Mouse (Mus musculus): ENCODE measurements around the gene Rbfox1.

Gene Rbfox1

DNA sequence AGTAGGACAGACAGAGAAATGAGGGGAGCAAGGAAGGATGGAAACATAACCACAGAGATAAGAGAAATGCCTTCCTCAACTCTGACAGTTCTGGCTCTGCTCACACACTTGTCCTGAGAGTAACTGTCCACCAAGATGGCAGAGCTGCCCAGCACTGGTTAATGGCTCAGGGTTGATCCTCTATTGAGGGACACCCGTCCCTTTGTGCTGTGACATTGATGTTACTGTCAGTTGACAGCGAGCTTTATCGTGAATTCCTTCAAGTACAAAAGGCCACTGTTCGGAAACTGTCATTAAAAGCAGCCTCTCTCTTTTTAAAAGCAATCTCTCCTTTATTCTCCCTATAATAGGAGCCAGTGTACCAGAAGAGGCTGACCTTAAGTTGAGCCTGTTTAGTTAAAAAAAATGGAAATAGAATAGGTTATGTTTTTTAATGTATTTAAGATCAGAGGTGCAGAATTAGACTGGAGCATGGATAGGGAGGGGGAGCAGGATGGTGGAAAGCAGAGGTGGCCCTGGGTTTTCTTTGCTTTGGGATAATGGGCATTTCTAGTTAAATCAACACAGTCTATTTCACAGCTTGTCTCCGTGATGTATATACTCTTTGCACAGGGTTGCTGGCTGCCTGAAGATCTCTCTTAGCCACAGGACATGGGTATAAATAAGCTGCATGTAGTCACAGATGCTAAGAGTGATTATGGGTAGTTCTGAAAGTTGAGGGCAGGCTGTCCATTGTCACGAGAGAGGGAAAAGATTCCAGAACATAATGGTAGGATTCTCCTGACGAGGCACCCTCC is 212.3 kb downstream of the Rbfox1 start:
- no peak for DNase-seq

GRCm38 (mm10) chr16:6098116-6098515 is 213.0 kb downstream of the Rbfox1 start:
- DNase-seq = no peak

- DNase-seq = no peak
These were observed 214.4 kb downstream of the Rbfox1 start for GRCm38 (mm10) chr16:6099598-6099997.

DNA sequence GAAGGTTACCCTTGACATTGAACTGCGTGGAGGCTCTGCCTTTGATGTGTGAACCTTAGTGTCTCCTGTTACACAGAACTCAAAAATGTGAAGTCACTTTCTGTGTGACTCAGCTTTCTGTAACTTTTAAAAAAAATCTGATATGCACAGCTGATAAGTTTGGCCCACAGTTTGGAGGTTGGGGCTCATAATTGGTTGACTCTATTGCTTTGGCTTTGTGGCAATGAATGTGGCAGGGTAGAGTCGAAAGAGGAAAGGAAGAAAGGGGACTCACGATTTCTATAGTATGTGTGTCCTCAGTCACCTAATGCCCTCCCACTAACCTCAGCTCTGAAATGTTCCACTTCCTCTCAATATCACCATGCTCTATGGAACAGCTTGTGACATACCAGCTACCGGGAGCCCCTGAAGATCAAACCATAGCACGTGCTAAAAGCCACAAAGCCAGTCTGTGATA is 215.3 kb downstream of the Rbfox1 start:
- DNase-seq = no peak

DNA sequence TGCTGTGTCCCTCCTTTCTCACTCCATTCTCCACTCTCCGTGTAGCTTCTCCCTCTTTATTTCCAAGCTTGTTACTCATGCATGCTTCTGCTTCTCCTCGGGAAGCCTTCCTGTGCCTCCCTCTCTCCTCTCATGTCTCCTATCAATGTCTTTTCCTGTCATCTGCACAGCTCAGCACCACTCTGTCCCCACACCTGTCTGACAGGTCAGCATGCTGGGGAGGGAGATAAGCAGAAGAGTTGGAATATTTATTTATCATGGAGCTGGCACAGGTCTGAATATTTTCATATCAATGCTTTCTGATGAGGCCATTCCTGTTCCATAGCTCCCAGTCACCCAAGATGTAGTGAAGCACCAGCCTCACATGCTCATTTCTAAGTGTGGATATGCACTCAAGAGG is 218.6 kb downstream of the Rbfox1 start:
- no peak for DNase-seq

DNA sequence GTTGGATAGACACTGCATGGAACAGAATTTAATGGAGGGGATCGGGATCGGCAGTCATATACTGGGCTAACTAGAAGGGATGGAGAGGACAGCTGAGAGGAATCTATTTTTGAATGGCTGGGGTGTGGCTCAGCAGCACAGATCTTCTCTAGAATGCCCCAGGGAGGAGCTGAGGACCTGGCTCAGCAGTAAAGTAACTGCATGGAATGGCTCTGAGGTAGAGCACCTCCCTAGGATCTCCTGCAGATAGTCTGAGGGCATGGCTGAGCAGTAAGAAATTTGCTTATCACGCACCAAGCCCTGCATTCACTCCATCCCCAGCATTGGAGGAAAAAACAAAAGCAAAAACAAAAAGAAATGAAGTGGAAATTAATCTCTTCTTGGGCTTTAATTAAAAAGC is 225.0 kb downstream of the Rbfox1 start:
- DNase-seq = no peak

DNA sequence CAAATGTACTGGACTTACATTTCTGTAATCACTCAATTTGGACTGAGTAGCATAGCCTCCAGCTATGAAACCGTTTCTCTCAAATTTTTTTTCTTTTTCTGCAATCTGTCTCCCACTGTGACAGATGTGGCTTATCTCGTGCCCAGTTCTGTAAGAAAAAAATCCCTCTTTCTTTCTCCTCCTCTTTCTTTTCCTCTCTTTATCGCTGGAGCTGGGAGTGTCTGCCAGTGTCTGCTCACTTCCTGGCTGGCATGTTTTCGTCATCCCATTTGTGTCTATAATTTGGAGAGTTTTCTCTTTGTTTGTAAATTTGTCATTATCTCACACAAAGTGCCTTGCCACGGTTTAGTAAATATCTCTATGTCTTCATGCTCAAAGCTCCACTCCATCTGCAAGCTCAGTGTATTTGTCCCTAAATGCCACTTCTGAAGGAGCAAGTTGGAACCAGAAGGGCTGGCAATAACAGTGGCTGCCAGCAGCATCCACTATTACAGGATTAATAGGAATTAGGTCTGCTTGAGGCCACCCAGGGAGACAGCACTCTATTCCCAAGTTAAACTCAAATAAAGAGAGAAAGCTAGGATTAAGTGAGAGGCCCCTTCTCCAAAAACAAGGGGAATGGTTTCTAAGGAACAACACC is 228.8 kb downstream of the Rbfox1 start:
- no peak for DNase-seq

DNA sequence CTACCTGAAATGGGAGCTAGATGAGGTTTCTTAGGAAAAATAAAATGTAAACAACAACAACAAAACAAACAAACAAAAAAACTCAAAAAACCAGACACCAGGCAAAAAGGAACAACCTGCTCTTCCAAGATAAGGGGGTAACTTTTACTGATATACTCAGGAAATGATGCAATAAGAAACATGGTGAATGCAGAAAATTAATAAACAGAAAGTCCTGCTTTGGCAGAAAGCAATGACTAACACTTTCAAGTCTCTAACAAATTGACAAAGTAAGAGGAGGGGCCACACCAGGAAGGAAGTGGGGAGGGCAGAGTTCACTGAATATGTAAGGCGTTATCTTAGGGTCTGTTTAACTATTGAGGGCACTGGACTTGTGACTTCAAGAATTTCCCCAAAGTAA is 234.3 kb downstream of the Rbfox1 start:
- no peak for DNase-seq

DNA sequence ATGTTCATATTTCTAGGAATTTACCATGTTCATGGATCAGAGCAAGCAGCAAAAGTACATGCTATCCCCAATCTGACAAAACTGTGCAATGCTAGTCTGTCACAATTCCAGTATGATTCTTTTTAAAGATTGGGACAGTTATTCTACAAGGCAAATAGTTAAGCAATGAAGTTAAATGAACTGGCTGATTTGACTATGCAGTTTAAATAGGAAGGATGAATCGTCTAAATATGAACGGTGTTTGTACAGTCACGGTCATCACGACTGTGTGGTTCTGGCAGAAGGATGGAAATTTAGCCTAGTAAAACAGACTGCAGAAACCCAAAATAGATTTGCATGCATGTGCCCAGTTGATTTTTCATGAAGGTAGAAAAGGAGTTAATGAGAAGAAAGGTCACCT is 236.1 kb downstream of the Rbfox1 start:
- no peak for DNase-seq

DNA sequence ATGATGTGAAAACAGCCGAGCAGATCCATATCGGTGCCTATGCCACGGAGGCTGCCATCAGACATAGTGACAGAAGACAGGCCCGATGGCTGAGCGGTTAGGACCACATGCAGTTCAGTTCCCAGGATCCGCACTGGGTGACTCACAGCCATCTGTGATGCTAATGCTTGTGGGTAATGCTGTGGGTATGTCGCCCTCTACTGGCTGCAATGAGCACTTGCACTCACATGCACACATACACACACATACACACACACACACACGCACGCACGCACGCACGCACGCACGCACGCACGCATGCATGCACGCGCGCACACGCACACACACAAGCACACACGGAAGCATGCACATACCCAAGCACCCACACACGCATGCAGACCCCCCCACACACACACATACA is 237.7 kb downstream of the Rbfox1 start:
- no peak for DNase-seq

- no peak for DNase-seq
These were observed 243.2 kb downstream of the Rbfox1 start for GRCm38 (mm10) chr16:6128314-6128713.

GRCm38 (mm10) chr16:6135016-6135415 is 249.9 kb downstream of the Rbfox1 start:
- no peak for DNase-seq

GRCm38 (mm10) chr16:6139432-6139831 is 254.3 kb downstream of the Rbfox1 start:
- no peak for DNase-seq

- no peak for DNase-seq
These were observed 262.8 kb downstream of the Rbfox1 start for GRCm38 (mm10) chr16:6147957-6148356.

DNA sequence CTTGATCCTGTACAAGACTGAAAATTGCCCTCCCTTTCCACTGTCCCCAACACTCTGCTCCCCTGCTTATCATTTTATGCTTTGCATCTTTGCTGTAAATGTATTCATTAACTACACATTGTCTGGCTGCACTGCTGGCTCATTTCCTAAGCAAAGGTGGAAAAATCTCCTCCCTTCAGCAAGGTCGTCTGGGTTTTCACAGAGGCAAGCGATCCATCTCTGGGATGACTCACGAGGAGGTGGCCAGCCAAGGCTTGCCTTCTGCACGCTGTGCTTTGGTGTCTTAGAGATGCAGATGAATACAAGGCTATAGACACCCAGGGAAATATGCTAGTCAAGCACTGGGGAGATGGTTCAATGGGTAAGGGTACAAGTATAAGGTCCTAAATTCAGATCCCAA is 264.2 kb downstream of the Rbfox1 start:
- no peak for DNase-seq

GRCm38 (mm10) chr16:6155556-6155955 is 270.4 kb downstream of the Rbfox1 start:
- DNase-seq = no peak

- DNase-seq = no peak
These were observed 279.3 kb downstream of the Rbfox1 start for GRCm38 (mm10) chr16:6164476-6164875.

GRCm38 (mm10) chr16:6169346-6169745 is 284.2 kb downstream of the Rbfox1 start:
- no peak for DNase-seq

DNA sequence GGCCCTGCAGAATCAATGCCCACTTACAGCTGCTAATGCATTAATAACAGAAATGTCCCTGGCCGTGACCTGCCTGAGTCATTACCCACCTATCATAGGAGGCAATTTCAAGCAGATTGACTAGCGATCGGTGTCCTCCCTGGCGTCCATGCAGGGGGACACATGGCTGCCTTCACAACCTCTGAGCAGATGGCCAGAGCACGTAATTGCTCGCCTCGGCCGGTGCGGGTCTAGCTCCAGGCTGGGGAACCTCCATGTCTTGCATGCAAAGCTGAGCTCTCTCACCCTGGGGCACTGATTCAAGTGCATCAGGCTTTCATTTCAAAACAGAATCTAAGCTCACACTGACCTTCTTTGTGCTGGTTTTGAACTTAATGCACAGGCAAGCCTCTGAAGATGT is 295.7 kb downstream of the Rbfox1 start:
- no peak for DNase-seq

GRCm38 (mm10) chr16:6182329-6182728 is 297.2 kb downstream of the Rbfox1 start:
- DNase-seq = no peak

DNA sequence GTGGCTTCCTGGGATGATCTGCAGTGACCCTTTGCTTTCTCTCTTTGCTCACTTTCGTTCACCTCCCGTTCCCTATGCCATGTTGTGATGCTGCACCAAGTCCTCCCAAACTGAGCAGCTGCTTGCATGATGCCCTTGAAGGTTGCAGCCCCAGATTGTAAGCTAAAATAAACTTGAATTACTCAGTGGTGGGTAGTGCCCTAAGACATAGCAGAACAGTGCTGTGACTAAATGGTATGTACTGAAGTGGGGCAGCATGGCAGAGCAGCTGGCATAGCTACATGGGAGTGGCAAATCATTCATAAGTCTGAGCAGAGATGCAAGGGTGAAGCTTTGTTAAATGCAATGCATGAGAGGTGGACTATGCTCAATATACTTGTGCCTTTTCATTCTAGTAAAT is 307.2 kb downstream of the Rbfox1 start:
- no peak for DNase-seq

GRCm38 (mm10) chr16:6206431-6206830 is 321.3 kb downstream of the Rbfox1 start:
- no peak for DNase-seq

GRCm38 (mm10) chr16:6212916-6213315 is 327.8 kb downstream of the Rbfox1 start:
- no peak for DNase-seq

GRCm38 (mm10) chr16:6227449-6227848 is 342.3 kb downstream of the Rbfox1 start:
- DNase-seq = no peak

- no peak for DNase-seq
These were observed 347.8 kb downstream of the Rbfox1 start for GRCm38 (mm10) chr16:6232966-6233365.

Data from kidney, adult 11 months (tissue).